Mouse (Mus musculus) bone marrow, adult 2 months (tissue): ENCODE data around the gene Usp49. TPM values are rescaled to one million over a fixed set of nuclear protein-coding genes. Genes with fewer than 3 reads are reported as not detected.

Source experiments
- H3K27ac ChIP-seq: fragments of 200-500 bp; 2 replicates; pipeline ENCODE4 v1.5.1; 2012; ENCODE audit warnings: low read depth, mild to moderate bottlenecking, control low read depth, inconsistent platforms, low read length; ENCODE audit not compliant: control insufficient read depth, poor library complexity, insufficient read depth
- H3K4me1 ChIP-seq: fragments of 200-500 bp; 2 replicates; pipeline ENCODE4 v1.6.1; 2011; ENCODE audit warnings: low read length; ENCODE audit not compliant: control insufficient read depth, insufficient read depth
- H3K4me3 ChIP-seq: fragments of 200-500 bp; replicated peaks from 2 replicates; pipeline ENCODE3; 2011; ENCODE audit warnings: mild to moderate bottlenecking, low read depth, low read length, control low read depth; ENCODE audit not compliant: control insufficient read depth
- CTCF ChIP-seq: fragments of 200-500 bp; IDR thresholded peaks from 2 replicates; pipeline ENCODE4 v1.5.1; 2011; ENCODE audit warnings: low read length, control low read depth; ENCODE audit not compliant: control insufficient read depth, insufficient read depth
- POLR2A ChIP-seq: fragments of 200-500 bp; IDR thresholded peaks from 2 replicates; pipeline ENCODE4 v1.6.1; 2011; ENCODE audit warnings: low read depth, mild to moderate bottlenecking, control low read depth, low read length, borderline replicate concordance; ENCODE audit not compliant: control insufficient read depth
- WGBS: fragments of 180-500 bp; shearing (Covaris S2); methylation state at CpG from one replicate; pipeline ENCODE4 v1.1.7; 2018; 5-methylcytosine and 5-hydroxymethylcytosine counted together
- polyA plus RNA-seq: library from polyadenylated mRNA; stranded (reverse); fragments of >200 nt; gene quantifications from 2 replicates; pipeline ENCODE4 v1.2.4, GENCODE M21; 2011; ENCODE audit warnings: low replicate concordance; ENCODE audit not compliant: missing spikeins, insufficient read depth, insufficient read length

Gene Usp49
- polyA plus RNA-seq, 1 experiment, result 9.3 TPM

DNA sequence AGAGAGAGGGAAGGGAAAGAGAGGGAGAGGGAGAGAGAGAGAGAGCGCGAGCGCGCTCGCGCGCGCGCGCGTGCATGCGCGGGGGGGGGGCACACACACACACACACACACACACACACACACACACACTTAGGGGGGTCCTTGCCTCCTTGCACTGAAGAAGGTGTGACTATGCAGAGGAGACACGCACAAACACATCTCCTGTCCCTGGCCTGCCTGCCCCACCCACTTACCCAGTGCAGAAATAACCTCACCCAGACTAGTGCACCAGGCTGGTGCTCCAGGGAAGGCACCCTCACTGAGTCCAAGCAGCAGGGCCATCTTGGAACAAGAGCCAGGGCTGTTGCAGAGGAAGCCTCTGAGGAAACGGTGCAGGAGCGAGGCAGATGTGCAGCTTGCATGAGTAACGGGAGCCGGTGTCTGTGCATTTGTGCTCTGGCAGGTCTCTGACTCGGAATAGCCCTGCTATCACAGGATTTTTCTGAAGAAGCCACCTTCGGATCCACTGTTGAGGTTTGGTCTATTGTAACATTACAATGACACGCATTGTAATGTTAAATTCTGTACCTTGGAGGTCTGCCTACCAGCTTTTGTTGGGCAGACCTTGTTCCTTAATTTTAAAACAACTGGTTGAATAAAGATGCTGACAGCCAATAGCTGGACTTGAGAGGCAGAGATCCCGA lies 82.5 kb downstream of the Usp49 start:
- TF ChIP-seq CTCF, result no peak
- TF ChIP-seq POLR2A, result no peak
- no peak overlapping the region for H3K27ac ChIP-seq
- no peaks in the 10 kb centered on the region for H3K4me1 ChIP-seq
- 68% methylated on average over 12 of the region's 22 CpGs for WGBS
- H3K4me3 ChIP-seq, result no peak overlapping the region

DNA sequence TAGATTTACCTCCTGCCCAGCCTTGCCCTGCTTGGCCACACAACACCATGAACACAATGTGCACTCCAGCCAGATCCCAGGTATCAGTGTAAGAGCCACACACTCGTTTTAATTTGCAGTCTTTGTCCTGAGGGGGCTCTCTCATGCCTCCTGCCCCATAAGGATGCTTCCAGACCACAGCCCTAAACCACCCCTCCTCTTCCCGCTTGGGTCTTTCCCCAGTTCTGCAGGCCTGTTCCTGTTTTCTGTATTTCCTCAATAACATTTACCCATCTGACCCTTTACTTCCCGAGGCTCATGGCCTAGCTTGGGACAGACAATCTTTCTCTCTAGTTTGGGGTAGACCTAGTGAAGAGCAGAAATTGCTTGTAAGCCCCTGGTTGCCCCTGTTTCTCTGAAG lies 84.5 kb downstream of the Usp49 start:
- Histone ChIP-seq H3K4me3 (no peak overlapping the region), H3K27ac (no peak overlapping the region), H3K4me1 (no peaks in the 10 kb centered on the region)
- TF ChIP-seq CTCF (no peak), POLR2A (no peak)
- WGBS, result 10% methylated on average over 3 of the region's 3 CpGs

DNA sequence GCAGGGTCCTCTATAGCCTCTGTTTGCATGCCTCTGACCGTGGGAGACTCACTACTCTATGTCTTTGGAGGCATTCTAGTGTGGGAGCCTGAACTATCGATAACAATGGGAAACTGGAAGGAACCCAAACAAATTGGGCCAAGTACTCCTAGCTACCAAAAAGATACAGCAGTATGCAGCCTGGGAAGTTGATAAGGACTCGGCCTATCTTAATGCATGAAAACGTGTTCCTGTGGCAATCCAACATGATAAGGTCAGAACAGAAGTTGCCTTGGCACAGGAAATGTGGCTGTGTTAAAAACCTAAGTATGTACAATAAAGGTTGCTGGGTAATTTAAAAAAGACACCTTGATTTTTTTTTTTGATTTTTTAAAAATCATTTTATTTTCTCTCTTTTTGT lies 90.7 kb downstream of the Usp49 start:
- no peak overlapping the region for H3K27ac ChIP-seq
- TF ChIP-seq POLR2A, result no peak
- TF ChIP-seq CTCF, result no peak
- WGBS, result 54% methylated on average over 4 of the region's 4 CpGs
- H3K4me3 ChIP-seq, result no peak overlapping the region
- no peaks in the 10 kb centered on the region for H3K4me1 ChIP-seq

DNA sequence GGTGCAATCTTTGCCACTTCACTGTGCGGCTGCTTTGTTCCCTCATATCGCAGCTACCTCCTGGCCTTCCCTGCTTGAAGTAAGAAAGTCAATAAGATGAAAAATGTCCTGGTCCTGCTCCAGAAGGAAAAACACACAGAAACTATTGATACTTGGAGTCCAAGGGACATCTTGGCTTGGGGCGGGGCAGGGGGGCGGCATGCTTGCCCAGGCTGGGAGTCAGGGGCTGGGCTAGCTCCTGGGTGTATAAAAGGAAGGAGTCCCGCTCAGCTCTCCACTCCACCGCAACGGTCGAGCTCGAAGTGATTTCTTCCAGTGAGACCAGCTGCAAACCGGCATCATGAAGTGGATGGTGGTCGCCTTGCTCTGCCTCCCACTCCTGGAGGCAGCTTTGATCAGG lies 96.1 kb downstream of the Usp49 start, which contains the start of gene Pgc:
TSS of gene Pgc (plus strand) at position 277 of the 400 bp plus-strand sequence.
- no peak within 1 kb of the TSS for H3K4me3 ChIP-seq
- no peaks in the 10 kb centered on the region for H3K4me1 ChIP-seq
- H3K27ac ChIP-seq, result no peak within 1 kb of the TSS
- 74% methylated on average over 11 of the region's 11 CpGs for WGBS
- no peak for TF ChIP-seq CTCF
- no peak for TF ChIP-seq POLR2A

DNA sequence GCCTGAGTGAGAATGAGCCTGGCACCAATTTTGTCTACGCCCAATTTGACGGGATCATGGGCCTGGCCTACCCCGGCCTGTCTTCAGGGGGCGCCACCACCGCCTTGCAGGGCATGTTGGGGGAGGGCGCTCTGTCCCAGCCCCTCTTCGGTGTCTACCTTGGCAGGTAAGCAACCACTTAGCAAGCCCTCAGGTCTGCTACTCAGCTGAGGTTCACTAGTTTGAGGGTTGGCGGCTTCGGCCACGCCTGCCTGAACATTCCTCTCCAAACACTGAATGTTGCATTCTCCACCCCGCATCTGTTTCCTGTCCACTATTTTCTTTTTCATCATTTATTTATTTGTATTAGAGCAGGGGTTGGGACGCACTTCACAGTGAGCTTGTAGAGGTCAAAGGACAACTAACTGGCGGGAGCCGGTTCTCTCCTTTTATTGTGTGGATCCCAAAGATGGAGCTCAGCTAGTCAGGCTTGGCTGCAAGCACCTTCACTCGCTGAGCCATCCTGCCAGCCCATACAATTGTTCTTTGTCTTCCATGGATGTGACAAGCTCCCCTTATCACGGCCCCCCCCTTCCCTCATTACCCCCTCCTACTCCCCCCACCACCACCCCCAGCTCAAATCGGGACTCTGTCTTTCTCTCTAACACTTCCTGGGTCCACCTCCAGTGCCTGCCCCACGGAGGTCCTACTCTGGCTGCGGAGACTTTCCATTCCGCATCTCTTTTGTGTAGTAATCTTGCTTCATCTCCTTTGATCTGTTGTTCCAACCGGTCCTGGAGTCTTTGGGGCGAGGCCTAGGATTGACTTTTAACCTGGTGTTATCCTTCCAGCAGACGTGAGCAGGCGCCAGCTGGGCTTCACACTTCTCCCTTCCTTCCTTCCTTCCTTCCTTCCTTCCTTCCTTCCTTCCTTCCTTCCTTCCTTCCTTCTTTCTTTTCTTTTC lies 100.4 kb downstream of the Usp49 start:
- Histone ChIP-seq H3K4me3 (no peak overlapping the region), H3K4me1 (no peaks in the 10 kb centered on the region), H3K27ac (no peak overlapping the region)
- no peak for TF ChIP-seq POLR2A
- 0 out of 2 replicates have a peak, but pooled peaks have one; percentile 6 for TF ChIP-seq CTCF
- 77% methylated on average over 24 of the region's 24 CpGs for WGBS

DNA sequence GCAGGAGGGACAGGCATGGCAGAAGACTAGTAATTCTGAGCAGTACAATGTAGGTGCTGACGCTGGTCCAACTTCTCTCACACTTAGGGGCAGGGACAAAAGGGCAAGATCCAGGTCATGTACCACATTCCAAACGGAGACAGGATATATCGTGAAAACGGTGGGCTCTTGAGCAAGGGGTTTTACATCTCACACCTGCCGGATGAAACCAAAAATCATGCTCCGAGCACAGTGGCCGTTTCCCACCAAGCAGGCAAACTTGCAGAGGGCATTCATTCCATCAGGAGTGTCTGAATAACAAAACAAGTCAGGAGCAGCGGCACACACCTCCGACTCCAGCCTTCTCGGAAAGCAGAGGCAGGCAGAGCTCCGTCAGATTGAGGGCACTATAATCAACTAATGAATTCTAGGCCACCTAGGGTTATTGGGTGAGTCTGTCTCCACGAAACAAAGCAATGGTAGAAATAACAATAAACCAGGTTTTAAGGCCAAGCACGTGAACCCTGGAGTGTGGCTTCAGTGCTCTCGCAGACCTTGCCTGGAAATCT lies 105.1 kb downstream of the Usp49 start:
- 82% methylated on average over 14 of the region's 14 CpGs for WGBS
- H3K4me3 ChIP-seq, result no peak overlapping the region
- no peak overlapping the region for H3K27ac ChIP-seq
- TF ChIP-seq CTCF (no peak), POLR2A (no peak)
- peaks cover 2% of the 10 kb centered on the region; the same call in 1 of the 2 replicates for H3K4me1 ChIP-seq

Other genes starting within 250 kb of the Usp49 start
- gene Guca1b, start 245.3 kb upstream of the Usp49 start, polyA plus RNA-seq, result 0.61 and 1.2 TPM in 2 replicates
- 1.8 TPM in 1 of 2 replicates, not detected in the other for gene Guca1a, start 230.1 kb upstream of the Usp49 start, polyA plus RNA-seq
- gene AI661453, start 194.1 kb upstream of the Usp49 start, polyA plus RNA-seq, result 0.30 and 0.68 TPM in 2 replicates
- 1.4 and 1.5 TPM in 2 replicates for gene 1700001C19Rik, start 193.3 kb upstream of the Usp49 start, polyA plus RNA-seq
- gene Taf8, start 128.4 kb upstream of the Usp49 start, polyA plus RNA-seq, result 15.6 and 32.2 TPM in 2 replicates
- gene Ccnd3, start 125.6 kb upstream of the Usp49 start, polyA plus RNA-seq, result 356 and 417 TPM in 2 replicates
- 5.8 and 9.5 TPM in 2 replicates for gene Bysl, start 19.2 kb upstream of the Usp49 start, polyA plus RNA-seq
- gene Med20, start 19.1 kb upstream of the Usp49 start, polyA plus RNA-seq, result 18.0 and 21.2 TPM in 2 replicates
- gene Gm20517, start 19.1 kb upstream of the Usp49 start, polyA plus RNA-seq, result 3.0 and 5.1 TPM in 2 replicates
- gene Tomm6, start 57.7 kb downstream of the Usp49 start, polyA plus RNA-seq, result 127 and 178 TPM in 2 replicates
- gene Frs3, start 58.3 kb downstream of the Usp49 start, polyA plus RNA-seq, result not detected in 2 replicates
- gene Gm21981, start 63.8 kb downstream of the Usp49 start, polyA plus RNA-seq, result not detected in 2 replicates
- not detected in 2 replicates for gene Prickle4, start 64.0 kb downstream of the Usp49 start, polyA plus RNA-seq
- 1.1 TPM in 1 of 2 replicates, not detected in the other for gene Pgc, start 96.2 kb downstream of the Usp49 start, polyA plus RNA-seq
- 22.6 and 43.7 TPM in 2 replicates for gene Tfeb, start 106.3 kb downstream of the Usp49 start, polyA plus RNA-seq
- gene Mdfi, start 204.0 kb downstream of the Usp49 start, polyA plus RNA-seq, result 4.2 and 4.8 TPM in 2 replicates